Mouse (Mus musculus): ENCODE results near the gene Cry1. TPM values are rescaled to one million over a fixed set of nuclear protein-coding genes. Genes with fewer than 3 reads are reported as not detected.
A peak's percentile ranks its signal among the peaks of the same experiment; 100 is the strongest.

Cry1 gene
- total and polyA plus RNA-seq, 2 experiments from 2014 or later, result 16.3 to 28.6 TPM

DNA sequence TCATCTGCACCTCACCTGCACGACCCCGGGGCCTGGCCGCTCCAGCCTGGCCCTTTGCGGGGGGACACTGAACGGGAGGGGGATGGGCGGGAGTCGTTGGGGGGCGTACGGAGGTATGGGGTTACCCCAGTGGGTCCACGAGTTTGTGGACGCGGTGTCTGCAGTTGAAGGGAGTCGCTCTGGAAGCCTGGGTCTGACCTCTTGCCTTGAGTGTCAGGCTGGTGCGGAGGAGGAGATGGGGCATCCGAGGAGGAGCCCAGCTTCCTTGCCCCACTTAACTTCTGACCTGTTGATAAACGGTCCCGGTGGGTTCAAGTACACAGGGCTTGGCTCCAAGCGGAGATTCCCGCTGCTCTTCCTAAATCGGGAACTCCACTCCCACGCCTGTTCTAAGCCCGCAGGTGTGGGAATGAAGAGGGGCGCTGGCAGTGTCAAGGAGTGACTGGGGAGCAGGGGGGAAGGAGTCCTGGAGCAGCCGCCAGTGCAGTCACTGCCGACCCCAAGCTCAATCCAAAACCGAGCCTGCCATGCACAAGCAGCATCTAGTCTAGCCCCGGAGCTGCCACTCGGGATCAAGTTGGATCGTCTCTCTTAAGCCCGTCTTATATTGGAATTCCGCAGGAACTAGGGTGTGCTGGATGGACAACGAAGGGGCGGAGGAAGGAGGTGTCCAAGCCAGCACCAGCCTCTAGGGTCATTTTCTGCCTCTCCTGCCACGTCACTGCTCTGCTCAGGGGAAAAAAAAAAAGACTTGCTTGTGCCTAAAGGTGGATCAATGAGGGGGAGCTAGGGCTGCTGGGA lies 81.6 kb downstream of the Cry1 start:
- H3K4me1 ChIP-seq (ENCODE audit: insufficient read depth, low read length), result no peaks in the 10 kb centered on the region
- no peaks in the 10 kb centered on the region for H3K27me3 ChIP-seq (ENCODE audit: insufficient read depth, low read length)
- H3K36me3 ChIP-seq (ENCODE audit: insufficient read depth, low read length), result no peaks in the 10 kb centered on the region
- ATAC-seq (peak; percentile 16; the same call in 1 of the 2 replicates), DNase-seq (ENCODE audit: low spot score) (peak; percentile 35)
- no peaks in the 10 kb centered on the region for H3K9me3 ChIP-seq (ENCODE audit: low read length)
- under 1% methylated on average over 32 of the region's 34 CpGs for WGBS
- TF ChIP-seq CTCF (IDR thresholded peaks at IDR 0.05; ENCODE audit: low read depth), result peak; percentile 14; the same call in 1 of the 2 replicates
- H3K4me2 ChIP-seq (ENCODE audit: low read depth, low read length), result peak overlapping the region; percentile 76
- H3K4me3 ChIP-seq (ENCODE audit: low read length), result peak overlapping the region; percentile 95
- H3K27ac ChIP-seq, result peak overlapping the region; percentile 93
- peak overlapping the region; percentile 92 for H3K9ac ChIP-seq (replicated peaks; ENCODE audit: low read length)

DNA sequence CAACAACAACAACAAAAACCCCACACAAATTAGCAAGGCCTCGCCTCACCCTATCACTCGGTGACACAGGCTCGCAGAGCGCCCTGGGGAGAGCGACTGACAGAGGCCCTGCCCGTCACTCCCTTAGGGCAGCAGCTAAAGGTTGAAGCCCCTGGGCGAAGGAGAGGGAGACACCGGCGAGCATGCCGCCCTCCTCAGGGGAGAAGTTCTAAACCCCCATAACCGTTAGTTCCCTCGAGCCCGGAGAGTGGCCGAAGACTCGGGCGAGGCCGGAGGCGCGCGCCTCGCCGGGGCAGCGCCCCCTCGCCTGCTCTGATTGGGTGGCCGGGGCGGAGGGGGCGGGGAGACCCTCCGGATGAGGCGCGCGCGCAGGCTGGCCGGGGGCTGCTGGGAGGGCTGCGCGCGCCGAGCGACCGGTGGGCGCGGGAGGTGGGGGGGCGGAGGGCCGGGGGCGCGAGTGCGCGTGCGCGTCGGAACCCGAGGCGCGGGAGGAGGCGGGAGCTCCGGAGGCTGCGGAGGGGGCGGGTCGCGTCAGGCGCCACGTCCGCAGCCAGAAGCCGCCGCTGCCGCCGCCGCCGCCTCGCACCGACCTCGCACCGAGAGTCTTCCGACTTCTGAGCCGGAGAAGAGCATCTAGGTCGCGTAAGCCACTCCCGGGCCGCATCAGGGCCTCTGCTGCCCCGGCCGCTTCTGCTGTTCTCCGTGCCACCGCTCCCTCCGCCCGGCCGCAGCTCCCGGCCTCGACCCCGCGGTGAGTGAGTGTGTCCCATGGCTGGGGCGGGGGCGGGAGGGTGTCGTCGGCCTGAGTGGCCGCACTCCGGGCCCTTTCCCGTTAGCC lies 82.4 kb downstream of the Cry1 start, which contains the start of the genes Fhl4 and Tmem263:
Gene Fhl4 (minus strand): TSS at position 249 of the 838 bp plus-strand sequence.
Gene Tmem263 (plus strand): TSS at position 381 of the 838 bp plus-strand sequence.
- Histone ChIP-seq H3K9ac (replicated peaks; ENCODE audit: low read length) (peak within 1 kb of the TSS; percentile 92), H3K4me2 (ENCODE audit: low read depth, low read length) (peak within 1 kb of the TSS; percentile 76), H3K4me1 (ENCODE audit: insufficient read depth, low read length) (no peaks in the 10 kb centered on the region), H3K9me3 (ENCODE audit: low read length) (no peaks in the 10 kb centered on the region), H3K4me3 (ENCODE audit: low read length) (peak within 1 kb of the TSS; percentile 95), H3K27me3 (ENCODE audit: insufficient read depth, low read length) (no peaks in the 10 kb centered on the region), H3K36me3 (ENCODE audit: insufficient read depth, low read length) (no peaks in the 10 kb centered on the region), H3K27ac (peak within 1 kb of the TSS; percentile 93)
- TF ChIP-seq CTCF (IDR thresholded peaks at IDR 0.05; ENCODE audit: low read depth), result no peak; the same call in 1 of the 2 replicates
- peak; percentile 98 for ATAC-seq
- DNase-seq (ENCODE audit: low spot score), result peak; percentile 97
- under 1% methylated on average over 70 of the region's 96 CpGs for WGBS

DNA sequence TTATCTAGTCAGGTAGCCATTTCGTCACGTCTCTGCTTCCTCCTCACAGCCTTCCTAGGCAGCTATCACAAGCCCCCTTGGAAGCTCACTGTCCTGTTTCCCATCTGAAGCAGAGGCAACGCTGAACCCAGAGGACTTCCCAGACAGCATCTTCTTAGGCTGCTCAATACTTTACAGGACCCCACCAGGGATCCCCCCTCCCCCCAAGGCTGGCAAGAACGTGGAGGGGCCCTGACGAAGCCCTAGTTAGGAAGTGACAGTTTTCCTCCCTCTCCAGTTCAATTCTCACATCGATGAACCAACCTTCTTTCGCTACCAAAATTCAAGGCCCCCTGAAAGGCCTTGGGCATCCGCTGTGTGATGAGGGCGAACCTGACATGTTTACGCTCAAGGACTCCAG lies 83.0 kb downstream of the Cry1 start:
- Histone ChIP-seq H3K27ac (peak overlapping the region; percentile 93), H3K27me3 (ENCODE audit: insufficient read depth, low read length) (no peaks in the 10 kb centered on the region), H3K9ac (replicated peaks; ENCODE audit: low read length) (peak overlapping the region; percentile 92), H3K4me3 (ENCODE audit: low read length) (peak overlapping the region; percentile 95), H3K4me2 (ENCODE audit: low read depth, low read length) (peak overlapping the region; percentile 76), H3K9me3 (ENCODE audit: low read length) (no peaks in the 10 kb centered on the region), H3K4me1 (ENCODE audit: insufficient read depth, low read length) (no peaks in the 10 kb centered on the region), H3K36me3 (ENCODE audit: insufficient read depth, low read length) (no peaks in the 10 kb centered on the region)
- WGBS, result under 1% methylated on average over 10 of the region's 10 CpGs
- no peak for TF ChIP-seq CTCF (IDR thresholded peaks at IDR 0.05; ENCODE audit: low read depth)
- peak; percentile 35 for ATAC-seq
- peak; percentile 43 for DNase-seq (ENCODE audit: low spot score)

Other genes with a start within 250 kb of the Cry1 start
- gene Fhl4, start 82.6 kb downstream of the Cry1 start, total RNA-seq (2014; rRNA removed), result 1.2 TPM in 2 replicates
- gene Fhl4, start 82.6 kb downstream of the Cry1 start, polyA plus RNA-seq (2015; fragmentation: Nextera tagmentation; extraction: Ambion mirVana), result 2.1 TPM in 2 replicates
- 20.4 and 21.1 TPM in 2 replicates for gene Tmem263, start 82.4 kb downstream of the Cry1 start, total RNA-seq (2014; rRNA removed)
- 46.9 and 48.6 TPM in 2 replicates for gene Tmem263, start 82.4 kb downstream of the Cry1 start, polyA plus RNA-seq (2015; fragmentation: Nextera tagmentation; extraction: Ambion mirVana)
- 9.8 and 16.3 TPM in 2 replicates for gene Mterf2, start 57.0 kb downstream of the Cry1 start, total RNA-seq (2014; rRNA removed)
- gene Mterf2, start 57.0 kb downstream of the Cry1 start, polyA plus RNA-seq (2015; fragmentation: Nextera tagmentation; extraction: Ambion mirVana), result 20.0 and 22.8 TPM in 2 replicates
- 72.9 and 79.1 TPM in 2 replicates for gene Btbd11, start 201.8 kb upstream of the Cry1 start, total RNA-seq (2014; rRNA removed)
- gene Btbd11, start 201.8 kb upstream of the Cry1 start, polyA plus RNA-seq (2015; fragmentation: Nextera tagmentation; extraction: Ambion mirVana), result 21.2 and 23.0 TPM in 2 replicates

Data from hindbrain, postnatal 0 days (tissue).